Mouse (Mus musculus): Measurements from ENCODE around the gene Nr3c2. TPM values are rescaled to one million over a fixed set of nuclear protein-coding genes. Genes with fewer than 3 reads are reported as not detected.
A peak's percentile ranks its signal among the peaks of the same experiment; 100 is the strongest.

Nr3c2 gene
- polyA plus RNA-seq, 1 experiment from 2014 or later: 3.6 TPM

DNA sequence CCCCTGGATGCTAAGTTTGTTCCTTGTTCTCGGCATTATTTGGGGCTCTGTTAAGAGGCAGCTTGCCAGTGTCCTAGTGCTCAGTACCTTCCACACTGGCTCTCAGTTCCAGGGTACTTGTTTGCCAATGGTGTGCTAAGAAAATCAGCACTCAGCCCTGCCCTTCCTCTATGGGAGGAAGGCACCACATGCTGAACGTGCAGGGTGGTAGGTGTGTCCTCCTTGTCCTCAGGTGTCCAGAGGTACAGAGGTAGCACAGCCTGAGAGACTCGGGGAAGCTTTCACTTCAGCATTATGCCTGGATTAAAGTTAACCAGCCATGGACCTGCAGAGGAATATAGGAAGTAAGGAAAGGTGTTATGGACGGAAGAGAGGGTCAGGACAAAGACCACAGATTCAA, 99.0 kb downstream of the Nr3c2 start:
- WGBS: 65% methylated on average over 4 of the region's 4 CpGs
- Histone ChIP-seq H3K36me3 (ENCODE audit: control insufficient read depth, insufficient read depth, low read length) (no peaks in the 10 kb centered on the region), H3K9ac (ENCODE audit: low read length) (no peak overlapping the region), H3K4me1 (replicated peaks; ENCODE audit: control insufficient read depth, insufficient read depth, low read length) (no peaks in the 10 kb centered on the region), H3K27ac (ENCODE audit: low read length) (no peak overlapping the region), H3K4me3 (ENCODE audit: low read length) (no peak overlapping the region), H3K27me3 (ENCODE audit: control insufficient read depth, insufficient read depth, low read depth, low read length) (no peaks in the 10 kb centered on the region), H3K4me2 (ENCODE audit: low read depth, low read length) (no peak overlapping the region), H3K9me3 (ENCODE audit: control insufficient read depth, low read length) (no peaks in the 10 kb centered on the region)
- ATAC-seq (ENCODE audit: low read depth): no peak

DNA sequence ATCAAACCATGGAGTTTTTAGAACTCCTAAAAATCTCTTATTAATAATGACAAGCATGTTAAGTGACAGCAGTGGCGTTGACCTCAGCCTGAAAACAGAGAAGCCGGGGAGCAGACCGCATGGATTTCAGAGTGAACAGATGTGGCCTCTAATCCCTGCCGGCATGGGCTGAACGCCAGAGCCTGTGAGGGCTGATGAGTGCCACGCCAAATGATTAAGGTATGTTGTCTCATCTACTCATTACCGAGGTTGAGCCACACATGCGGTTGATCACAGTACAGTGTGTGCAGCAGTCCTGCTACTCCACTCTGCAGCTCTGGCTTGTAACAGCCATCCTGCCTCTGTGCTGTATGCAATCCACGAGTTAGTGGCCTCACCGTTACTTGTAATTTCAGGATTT, 110.2 kb downstream of the Nr3c2 start:
- no peak overlapping the region for H3K27ac ChIP-seq (ENCODE audit: low read length)
- H3K4me2 ChIP-seq (ENCODE audit: low read depth, low read length): no peak overlapping the region
- no peak overlapping the region for H3K4me3 ChIP-seq (ENCODE audit: low read length)
- whole genome bisulfite sequencing: 66% methylated on average over 10 of the region's 10 CpGs
- H3K9ac ChIP-seq (ENCODE audit: low read length): no peak overlapping the region
- no peaks in the 10 kb centered on the region for H3K9me3 ChIP-seq (ENCODE audit: control insufficient read depth, low read length)
- H3K4me1 ChIP-seq (replicated peaks; ENCODE audit: control insufficient read depth, insufficient read depth, low read length): no peaks in the 10 kb centered on the region
- no peaks in the 10 kb centered on the region for H3K36me3 ChIP-seq (ENCODE audit: control insufficient read depth, insufficient read depth, low read length)
- no peak for ATAC-seq (ENCODE audit: low read depth)
- no peaks in the 10 kb centered on the region for H3K27me3 ChIP-seq (ENCODE audit: control insufficient read depth, insufficient read depth, low read depth, low read length)

DNA sequence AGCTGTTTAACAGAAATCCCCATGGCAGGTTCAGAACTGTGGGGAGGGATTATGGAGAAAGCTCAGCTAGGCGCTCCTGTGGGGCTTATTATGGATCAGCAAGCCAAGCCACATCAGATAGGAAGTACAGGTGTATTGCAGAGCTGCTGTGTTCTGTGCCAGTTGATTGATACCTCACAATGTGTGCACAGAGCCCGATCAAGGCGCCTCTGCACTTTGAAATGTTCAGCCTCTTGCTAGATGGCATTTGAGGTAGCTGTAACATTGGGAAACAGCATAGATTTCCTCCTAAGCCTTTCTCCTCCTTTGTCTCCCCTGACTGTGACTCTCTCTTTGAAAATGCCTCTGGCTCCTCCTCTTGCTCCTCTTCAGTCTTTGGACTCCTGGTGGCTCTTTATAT, 112.7 kb downstream of the Nr3c2 start:
- ATAC-seq (ENCODE audit: low read depth): no peak
- 73% methylated on average over 3 of the region's 3 CpGs for WGBS
- no peak overlapping the region for H3K9ac ChIP-seq (ENCODE audit: low read length)
- H3K27ac ChIP-seq (ENCODE audit: low read length): no peak overlapping the region
- no peaks in the 10 kb centered on the region for H3K36me3 ChIP-seq (ENCODE audit: control insufficient read depth, insufficient read depth, low read length)
- H3K4me3 ChIP-seq (ENCODE audit: low read length): no peak overlapping the region
- no peaks in the 10 kb centered on the region for H3K4me1 ChIP-seq (replicated peaks; ENCODE audit: control insufficient read depth, insufficient read depth, low read length)
- H3K4me2 ChIP-seq (ENCODE audit: low read depth, low read length): no peak overlapping the region
- no peaks in the 10 kb centered on the region for H3K9me3 ChIP-seq (ENCODE audit: control insufficient read depth, low read length)
- H3K27me3 ChIP-seq (ENCODE audit: control insufficient read depth, insufficient read depth, low read depth, low read length): no peaks in the 10 kb centered on the region

DNA sequence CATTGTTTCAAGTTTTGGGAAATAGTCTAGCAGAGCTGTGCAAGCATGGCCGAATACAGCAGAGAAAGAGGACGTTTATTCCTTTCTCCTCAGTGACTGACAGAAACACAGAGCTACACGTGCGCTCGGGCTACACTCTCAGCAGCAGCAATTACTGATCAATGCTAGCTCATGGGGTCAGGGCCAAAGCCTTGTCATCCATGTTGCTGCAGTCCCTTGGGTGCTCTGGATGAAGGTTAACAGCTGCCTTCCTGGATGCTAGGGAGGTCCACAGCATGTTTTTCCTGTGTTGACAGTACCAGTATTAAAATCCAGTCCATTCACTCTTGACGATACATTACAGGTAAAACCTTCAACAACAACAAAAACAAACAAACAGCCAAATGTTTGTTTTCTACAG, 113.4 kb downstream of the Nr3c2 start:
- no peaks in the 10 kb centered on the region for H3K27me3 ChIP-seq (ENCODE audit: control insufficient read depth, insufficient read depth, low read depth, low read length)
- H3K4me2 ChIP-seq (ENCODE audit: low read depth, low read length): no peak overlapping the region
- no peaks in the 10 kb centered on the region for H3K4me1 ChIP-seq (replicated peaks; ENCODE audit: control insufficient read depth, insufficient read depth, low read length)
- no peaks in the 10 kb centered on the region for H3K9me3 ChIP-seq (ENCODE audit: control insufficient read depth, low read length)
- 82% methylated on average over 6 of the region's 6 CpGs for WGBS
- H3K4me3 ChIP-seq (ENCODE audit: low read length): no peak overlapping the region
- no peak overlapping the region for H3K9ac ChIP-seq (ENCODE audit: low read length)
- H3K27ac ChIP-seq (ENCODE audit: low read length): no peak overlapping the region
- ATAC-seq (ENCODE audit: low read depth): no peak
- no peaks in the 10 kb centered on the region for H3K36me3 ChIP-seq (ENCODE audit: control insufficient read depth, insufficient read depth, low read length)

DNA sequence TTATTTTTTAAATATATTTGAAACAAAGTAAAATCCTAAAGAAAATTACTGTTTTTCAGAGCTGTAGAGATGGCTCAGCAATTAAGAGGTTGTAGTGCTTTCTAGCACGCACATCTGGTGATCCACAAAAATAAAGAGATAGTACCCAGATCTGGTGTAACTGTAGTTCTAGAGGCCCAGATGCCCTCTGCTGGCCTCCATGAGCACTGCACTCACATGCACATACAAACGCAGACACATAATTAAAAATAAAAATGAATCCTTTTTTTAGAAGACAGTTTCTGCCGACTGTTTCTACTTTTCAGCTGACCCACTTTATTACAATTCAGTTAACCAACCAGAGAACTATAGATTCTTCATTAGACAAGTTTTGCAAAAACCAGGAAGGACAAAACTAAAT, 117.5 kb downstream of the Nr3c2 start:
- ATAC-seq (ENCODE audit: low read depth): no peak
- Histone ChIP-seq H3K27me3 (ENCODE audit: control insufficient read depth, insufficient read depth, low read depth, low read length) (no peaks in the 10 kb centered on the region), H3K9me3 (ENCODE audit: control insufficient read depth, low read length) (no peaks in the 10 kb centered on the region), H3K4me3 (ENCODE audit: low read length) (no peak overlapping the region), H3K9ac (ENCODE audit: low read length) (no peak overlapping the region), H3K4me1 (replicated peaks; ENCODE audit: control insufficient read depth, insufficient read depth, low read length) (no peaks in the 10 kb centered on the region), H3K4me2 (ENCODE audit: low read depth, low read length) (no peak overlapping the region), H3K27ac (ENCODE audit: low read length) (no peak overlapping the region), H3K36me3 (ENCODE audit: control insufficient read depth, insufficient read depth, low read length) (no peaks in the 10 kb centered on the region)
- WGBS: 92% methylated on average over 3 of the region's 3 CpGs

DNA sequence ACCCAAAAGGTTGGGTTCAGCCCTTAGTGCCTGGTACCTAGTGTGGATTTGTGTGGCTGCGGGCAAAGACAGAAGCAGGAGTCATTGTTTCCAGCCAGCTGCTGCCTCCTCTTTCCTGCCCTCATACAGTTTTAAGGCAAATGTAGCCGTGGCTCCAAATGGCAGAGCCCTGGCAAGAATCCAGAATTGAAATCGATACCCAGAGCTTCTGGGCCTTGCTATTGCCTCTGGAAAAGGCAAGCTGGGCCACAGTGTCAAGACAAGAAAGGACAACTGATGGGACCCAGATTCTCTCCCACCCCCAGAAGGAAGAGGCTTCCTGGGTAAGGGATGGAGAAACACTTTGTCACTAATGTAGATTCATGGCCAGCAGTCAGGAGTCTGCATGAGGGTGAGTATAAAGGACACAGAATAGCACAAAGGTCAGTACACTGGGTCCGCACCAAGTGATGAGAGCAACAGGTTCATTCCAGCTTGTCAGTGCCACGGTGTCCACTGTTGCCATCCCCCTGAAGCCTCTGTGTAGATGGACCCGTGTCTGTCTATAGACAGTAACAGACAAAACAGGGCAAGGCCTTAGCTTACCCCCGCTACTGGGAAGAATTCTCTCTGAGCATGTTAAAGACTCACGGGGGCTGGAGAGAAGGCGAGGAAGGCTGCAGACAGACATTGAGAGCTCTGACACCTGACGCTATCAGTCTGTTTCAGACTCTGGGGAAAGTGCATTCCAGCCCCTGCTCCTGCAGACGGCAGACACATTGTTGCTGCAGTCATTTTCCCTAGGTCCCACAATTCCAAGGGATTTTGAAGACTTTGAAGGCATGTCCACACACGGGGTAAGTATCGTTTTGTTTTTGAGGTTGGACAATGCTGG, 124.8 kb downstream of the Nr3c2 start:
- H3K27me3 ChIP-seq (ENCODE audit: control insufficient read depth, insufficient read depth, low read depth, low read length): no peaks in the 10 kb centered on the region
- no peaks in the 10 kb centered on the region for H3K9me3 ChIP-seq (ENCODE audit: control insufficient read depth, low read length)
- no peaks in the 10 kb centered on the region for H3K36me3 ChIP-seq (ENCODE audit: control insufficient read depth, insufficient read depth, low read length)
- H3K27ac ChIP-seq (ENCODE audit: low read length): no peak overlapping the region
- no peak overlapping the region for H3K9ac ChIP-seq (ENCODE audit: low read length)
- no peak overlapping the region for H3K4me2 ChIP-seq (ENCODE audit: low read depth, low read length)
- no peak overlapping the region for H3K4me3 ChIP-seq (ENCODE audit: low read length)
- no peaks in the 10 kb centered on the region for H3K4me1 ChIP-seq (replicated peaks; ENCODE audit: control insufficient read depth, insufficient read depth, low read length)
- WGBS: 56% methylated on average over 13 of the region's 13 CpGs
- ATAC-seq (ENCODE audit: low read depth): no peak

DNA sequence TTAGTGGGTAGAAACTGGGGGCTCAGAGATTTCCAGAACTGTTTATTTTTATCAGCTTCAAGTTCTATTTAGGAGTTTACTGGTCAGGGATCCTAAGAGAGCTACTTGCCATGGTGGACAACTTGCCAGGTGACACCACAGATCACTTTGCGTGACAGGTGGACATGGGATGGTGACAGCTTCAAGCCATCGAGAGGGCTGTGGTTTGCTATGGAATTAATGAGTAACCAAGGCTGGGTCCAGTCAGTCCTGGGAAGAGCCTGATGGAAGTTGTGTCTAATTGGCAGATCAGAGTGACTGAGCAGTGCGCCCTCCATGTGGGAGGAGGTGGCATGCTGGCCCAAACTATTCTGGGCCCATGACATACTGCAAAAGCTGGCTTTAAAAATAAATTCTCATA, 132.0 kb downstream of the Nr3c2 start:
- Histone ChIP-seq H3K4me3 (ENCODE audit: low read length) (no peak overlapping the region), H3K27ac (ENCODE audit: low read length) (no peak overlapping the region), H3K9ac (ENCODE audit: low read length) (no peak overlapping the region), H3K4me1 (replicated peaks; ENCODE audit: control insufficient read depth, insufficient read depth, low read length) (no peaks in the 10 kb centered on the region), H3K27me3 (ENCODE audit: control insufficient read depth, insufficient read depth, low read depth, low read length) (no peaks in the 10 kb centered on the region), H3K36me3 (ENCODE audit: control insufficient read depth, insufficient read depth, low read length) (no peaks in the 10 kb centered on the region), H3K4me2 (ENCODE audit: low read depth, low read length) (no peak overlapping the region), H3K9me3 (ENCODE audit: control insufficient read depth, low read length) (no peaks in the 10 kb centered on the region)
- WGBS: 80% methylated on average over 3 of the region's 3 CpGs
- no peak for ATAC-seq (ENCODE audit: low read depth)

DNA sequence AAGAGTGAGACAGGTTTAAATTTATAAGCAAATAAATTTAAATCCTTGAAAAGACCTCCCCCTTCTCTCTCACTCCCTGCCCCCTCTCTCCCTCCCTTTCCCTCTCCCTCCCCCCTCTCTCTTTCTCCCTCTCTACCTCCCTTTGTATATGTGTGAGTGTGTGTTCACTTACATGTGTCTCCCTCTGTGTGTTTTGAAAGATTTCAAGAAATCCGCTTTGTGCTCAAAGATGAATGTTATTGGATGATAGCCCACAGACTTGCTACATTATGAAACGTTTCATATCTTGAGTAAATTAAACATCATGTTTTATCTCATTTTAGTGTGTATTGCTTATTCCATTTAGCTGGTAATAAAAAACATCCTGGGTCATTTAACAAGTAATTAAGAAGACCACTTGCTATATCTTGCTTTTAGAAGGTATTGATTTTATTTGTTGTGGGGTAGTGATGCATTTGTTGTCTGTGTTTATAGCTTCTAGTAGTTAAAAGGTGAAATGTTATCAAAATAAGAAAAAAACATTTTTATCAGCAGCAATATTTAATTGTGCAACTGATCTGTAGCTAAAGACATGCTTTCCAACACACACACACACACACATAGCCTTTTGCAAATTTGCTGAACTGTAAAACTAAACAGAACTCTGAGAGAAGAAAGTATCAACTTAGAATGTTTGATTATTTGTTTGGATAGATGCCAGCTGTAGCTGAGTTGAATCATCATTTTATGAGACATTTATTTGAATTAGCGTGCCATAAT, 134.6 kb downstream of the Nr3c2 start:
- no peak overlapping the region for H3K27ac ChIP-seq (ENCODE audit: low read length)
- WGBS: 38% methylated on average over 3 of the region's 3 CpGs
- no peaks in the 10 kb centered on the region for H3K36me3 ChIP-seq (ENCODE audit: control insufficient read depth, insufficient read depth, low read length)
- H3K4me1 ChIP-seq (replicated peaks; ENCODE audit: control insufficient read depth, insufficient read depth, low read length): no peaks in the 10 kb centered on the region
- H3K9me3 ChIP-seq (ENCODE audit: control insufficient read depth, low read length): no peaks in the 10 kb centered on the region
- H3K27me3 ChIP-seq (ENCODE audit: control insufficient read depth, insufficient read depth, low read depth, low read length): no peaks in the 10 kb centered on the region
- H3K4me2 ChIP-seq (ENCODE audit: low read depth, low read length): no peak overlapping the region
- H3K4me3 ChIP-seq (ENCODE audit: low read length): no peak overlapping the region
- peak; percentile 68 for ATAC-seq (ENCODE audit: low read depth)
- no peak overlapping the region for H3K9ac ChIP-seq (ENCODE audit: low read length)

DNA sequence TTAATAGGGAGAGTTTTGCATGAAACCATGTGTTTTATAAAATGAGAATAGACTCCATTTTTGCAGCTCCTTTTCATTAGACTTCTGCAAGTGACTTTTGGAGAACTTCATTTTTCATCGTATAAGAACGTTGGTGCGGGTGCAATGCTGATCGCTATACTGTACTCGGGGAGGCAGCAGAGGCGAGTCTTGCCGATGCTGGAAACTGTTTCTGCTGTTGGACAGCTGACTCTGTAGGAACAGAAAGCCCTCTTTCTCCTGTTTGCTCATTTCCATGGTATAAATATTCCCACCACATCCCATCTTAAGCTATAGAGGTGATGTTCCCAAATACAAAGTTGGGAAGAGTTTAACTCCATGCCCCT, 135.2 kb downstream of the Nr3c2 start:
- Histone ChIP-seq H3K27ac (ENCODE audit: low read length) (no peak overlapping the region), H3K36me3 (ENCODE audit: control insufficient read depth, insufficient read depth, low read length) (no peaks in the 10 kb centered on the region), H3K9ac (ENCODE audit: low read length) (no peak overlapping the region), H3K4me3 (ENCODE audit: low read length) (no peak overlapping the region), H3K27me3 (ENCODE audit: control insufficient read depth, insufficient read depth, low read depth, low read length) (no peaks in the 10 kb centered on the region), H3K4me1 (replicated peaks; ENCODE audit: control insufficient read depth, insufficient read depth, low read length) (no peaks in the 10 kb centered on the region), H3K9me3 (ENCODE audit: control insufficient read depth, low read length) (no peaks in the 10 kb centered on the region), H3K4me2 (ENCODE audit: low read depth, low read length) (no peak overlapping the region)
- 51% methylated on average over 7 of the region's 7 CpGs for WGBS
- peak; percentile 68; the same call in 1 of the 2 replicates for ATAC-seq (ENCODE audit: low read depth)
